Mouse (Mus musculus) midbrain, embryonic 13.5 days (tissue): ENCODE data around the gene Itga6. TPM values are rescaled to one million over a fixed set of nuclear protein-coding genes. Genes with fewer than 3 reads are reported as not detected.

Experiments used
- ATAC-seq: fragments of 200-750 bp; cut with Nextera tagmentation; 2 replicates; pipeline ENCODE4 v1.8.0; 2017; ENCODE audit warnings: mild to moderate bottlenecking, moderate TSS enrichment, moderate library complexity
- H3K27ac ChIP-seq: fragments of 300-500 bp; sonication (generic); 2 replicates; pipeline ENCODE4 v1.5.1; 2015; ENCODE audit warnings: inconsistent platforms, mild to moderate bottlenecking, moderate library complexity
- H3K27me3 ChIP-seq: fragments of 300-500 bp; sonication (generic); 2 replicates; pipeline ENCODE4 v1.6.1; 2015; ENCODE audit warnings: mild to moderate bottlenecking, inconsistent platforms
- H3K36me3 ChIP-seq: fragments of 300-500 bp; sonication (generic); 2 replicates; pipeline ENCODE4 v1.6.1; 2015; ENCODE audit warnings: mild to moderate bottlenecking, inconsistent platforms
- H3K4me1 ChIP-seq: fragments of 300-500 bp; sonication (generic); replicated peaks from 2 replicates; pipeline ENCODE4 v1.6.1; 2015; ENCODE audit warnings: inconsistent platforms
- H3K4me2 ChIP-seq: fragments of 300-500 bp; sonication (generic); replicated peaks from 2 replicates; pipeline ENCODE4 v1.6.1; 2015; ENCODE audit warnings: moderate library complexity, mild to moderate bottlenecking, inconsistent platforms
- H3K4me3 ChIP-seq: fragments of 300-500 bp; sonication (generic); replicated peaks from 2 replicates; pipeline ENCODE4 v1.5.1; 2015; ENCODE audit warnings: mild to moderate bottlenecking, inconsistent platforms
- H3K9ac ChIP-seq: fragments of 300-500 bp; sonication (generic); replicated peaks from 2 replicates; pipeline ENCODE4 v1.6.1; 2015; ENCODE audit warnings: mild to moderate bottlenecking, inconsistent platforms
- H3K9me3 ChIP-seq: fragments of 300-500 bp; sonication (generic); 2 replicates; pipeline ENCODE4 v1.6.1; 2016; ENCODE audit warnings: mild to moderate bottlenecking, inconsistent platforms
- WGBS: fragments of 180-500 bp; shearing (Covaris S2); methylation state at CpG from one replicate; pipeline ENCODE4 v1.1.7; 2015; 5-methylcytosine and 5-hydroxymethylcytosine counted together
- polyA plus RNA-seq: library from polyadenylated mRNA; unstranded; fragments of >200 nt; fragmentation: Nextera tagmentation; extraction: Ambion mirVana; gene quantifications from 2 replicates; pipeline ENCODE4 v1.2.1, GENCODE M21; 2015

Gene Itga6
- polyA plus RNA-seq, 1 experiment from 2014 or later, result 17.6 TPM

- Histone ChIP-seq H3K4me2 (no peak overlapping the region), H3K4me3 (no peak overlapping the region), H3K9ac (no peak overlapping the region), H3K27me3 (no peaks in the 10 kb centered on the region), H3K9me3 (no peaks in the 10 kb centered on the region), H3K36me3 (no peaks in the 10 kb centered on the region), H3K4me1 (no peaks in the 10 kb centered on the region), H3K27ac (no peak overlapping the region)
- 84% methylated on average over 6 of the region's 6 CpGs for WGBS
- no peak for ATAC-seq
Observed at GRCm38 (mm10) chr2:71767019-71767610, 21.7 kb downstream of the Itga6 start.

- H3K9me3 ChIP-seq, result no peaks in the 10 kb centered on the region
- 89% methylated on average over 4 of the region's 4 CpGs for WGBS
- no peak overlapping the region for H3K9ac ChIP-seq
- H3K4me2 ChIP-seq, result no peak overlapping the region
- ATAC-seq, result no peak
- peaks cover 15% of the 10 kb centered on the region for H3K4me1 ChIP-seq
- no peak overlapping the region for H3K4me3 ChIP-seq
- no peaks in the 10 kb centered on the region for H3K27me3 ChIP-seq
- H3K27ac ChIP-seq, result no peak overlapping the region
- no peaks in the 10 kb centered on the region for H3K36me3 ChIP-seq
Observed at GRCm38 (mm10) chr2:71771762-71772161, 26.3 kb downstream of the Itga6 start.

DNA sequence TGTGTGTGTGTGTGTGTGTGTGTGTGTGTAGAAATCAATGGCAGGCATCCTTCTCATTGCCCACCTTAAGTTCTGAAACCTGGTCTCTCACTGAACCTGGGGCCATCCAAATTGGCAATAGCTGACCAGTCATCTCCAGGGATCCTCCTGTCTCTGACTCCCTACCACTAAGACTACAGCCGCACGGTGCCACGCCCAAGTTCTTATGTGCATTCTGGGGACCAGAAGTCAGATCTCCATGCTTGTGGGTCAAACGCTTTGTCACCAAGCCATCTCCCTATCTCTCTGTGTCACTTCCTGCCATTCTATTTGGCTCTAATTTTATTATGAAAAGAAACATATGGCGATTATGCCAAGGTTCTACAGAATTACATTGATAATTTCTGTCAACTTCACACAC, 28.3 kb downstream of the Itga6 start:
- Histone ChIP-seq H3K4me1 (peaks cover 15% of the 10 kb centered on the region), H3K27me3 (no peaks in the 10 kb centered on the region), H3K9ac (no peak overlapping the region), H3K9me3 (no peaks in the 10 kb centered on the region), H3K27ac (no peak overlapping the region), H3K4me3 (no peak overlapping the region), H3K36me3 (no peaks in the 10 kb centered on the region), H3K4me2 (no peak overlapping the region)
- ATAC-seq, result no peak
- WGBS, result 96% methylated on average over 5 of the region's 5 CpGs

GRCm38 (mm10) chr2:71774246-71774951, 29.0 kb downstream of the Itga6 start:
- Histone ChIP-seq H3K9ac (no peak overlapping the region), H3K36me3 (no peaks in the 10 kb centered on the region), H3K27ac (no peak overlapping the region), H3K27me3 (no peaks in the 10 kb centered on the region), H3K4me3 (no peak overlapping the region), H3K4me1 (peaks cover 15% of the 10 kb centered on the region), H3K4me2 (peak overlapping the region; percentile 39; the same call in 1 of the 2 replicates), H3K9me3 (no peaks in the 10 kb centered on the region)
- 64% methylated on average over 10 of the region's 10 CpGs for WGBS
- no peak for ATAC-seq

GRCm38 (mm10) chr2:71775201-71775611, 29.8 kb downstream of the Itga6 start:
- H3K9me3 ChIP-seq, result no peaks in the 10 kb centered on the region

GRCm38 (mm10) chr2:71779266-71779888, 34.0 kb downstream of the Itga6 start:
- Histone ChIP-seq H3K4me3 (no peak overlapping the region), H3K36me3 (no peaks in the 10 kb centered on the region), H3K27ac (no peak overlapping the region), H3K4me2 (no peak overlapping the region), H3K27me3 (no peaks in the 10 kb centered on the region), H3K9me3 (no peaks in the 10 kb centered on the region), H3K4me1 (peaks cover 15% of the 10 kb centered on the region), H3K9ac (no peak overlapping the region)
- no peak for ATAC-seq
- WGBS, result 64% methylated on average over 5 of the region's 5 CpGs

More at GRCm38 (mm10) chr2:71775201-71775611, 29.8 kb downstream of the Itga6 start:
- 13% methylated on average over 9 of the region's 9 CpGs for WGBS
- peak overlapping the region; percentile 39 for H3K4me2 ChIP-seq
- H3K4me1 ChIP-seq, result peaks cover 15% of the 10 kb centered on the region
- no peaks in the 10 kb centered on the region for H3K36me3 ChIP-seq
- H3K4me3 ChIP-seq, result peak overlapping the region; percentile 13; the same call in 1 of the 2 replicates
- no peaks in the 10 kb centered on the region for H3K27me3 ChIP-seq
- H3K27ac ChIP-seq, result peak overlapping the region; percentile 32
- ATAC-seq, result 0 out of 2 replicates have a peak, but pooled peaks have one; percentile 43
- no peak overlapping the region for H3K9ac ChIP-seq

GRCm38 (mm10) chr2:71780016-71780415, 34.6 kb downstream of the Itga6 start:
- H3K4me2 ChIP-seq, result no peak overlapping the region
- no peak overlapping the region for H3K4me3 ChIP-seq

GRCm38 (mm10) chr2:71785260-71785659, 39.8 kb downstream of the Itga6 start:
- no peaks in the 10 kb centered on the region for H3K9me3 ChIP-seq
- peaks cover 25% of the 10 kb centered on the region for H3K27me3 ChIP-seq
- H3K9ac ChIP-seq, result no peak overlapping the region
- H3K4me1 ChIP-seq, result peaks cover 19% of the 10 kb centered on the region
- WGBS, result 89% methylated on average over 3 of the region's 3 CpGs
- H3K4me2 ChIP-seq, result no peak overlapping the region
- H3K27ac ChIP-seq, result no peak overlapping the region
- H3K4me3 ChIP-seq, result no peak overlapping the region
- no peaks in the 10 kb centered on the region for H3K36me3 ChIP-seq
- no peak for ATAC-seq

More at GRCm38 (mm10) chr2:71780016-71780415, 34.6 kb downstream of the Itga6 start:
- no peak overlapping the region for H3K27ac ChIP-seq
- H3K27me3 ChIP-seq, result peaks cover 6% of the 10 kb centered on the region
- 58% methylated on average over 6 of the region's 6 CpGs for WGBS
- H3K4me1 ChIP-seq, result peaks cover 9% of the 10 kb centered on the region
- ATAC-seq, result no peak
- H3K36me3 ChIP-seq, result no peaks in the 10 kb centered on the region
- H3K9me3 ChIP-seq, result no peaks in the 10 kb centered on the region
- no peak overlapping the region for H3K9ac ChIP-seq

DNA sequence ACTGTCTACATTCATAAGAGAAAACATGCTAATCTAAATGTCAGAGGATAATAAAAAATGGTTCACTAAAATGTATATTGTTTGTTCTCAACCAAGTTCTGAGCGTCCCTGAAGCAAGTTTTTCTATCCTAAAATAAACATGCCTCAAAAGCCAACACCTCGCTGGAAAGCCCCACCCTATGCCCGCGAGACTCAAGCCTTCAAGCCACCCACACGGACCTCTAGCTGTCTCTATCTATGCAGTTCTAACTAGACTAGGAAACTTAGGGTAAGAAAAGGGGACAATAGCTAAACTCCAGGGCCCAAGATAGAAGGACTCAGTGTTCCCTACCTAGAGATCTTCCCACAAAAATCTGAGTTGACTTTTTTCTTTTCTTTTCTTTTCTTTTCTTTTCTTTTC, 40.6 kb downstream of the Itga6 start:
- WGBS, result 54% methylated on average over 5 of the region's 5 CpGs
- Histone ChIP-seq H3K4me1 (peaks cover 19% of the 10 kb centered on the region), H3K27me3 (peaks cover 25% of the 10 kb centered on the region), H3K27ac (no peak overlapping the region), H3K4me2 (no peak overlapping the region; the same call in 1 of the 2 replicates), H3K9ac (no peak overlapping the region), H3K4me3 (peak overlapping the region; percentile 78; the same call in 1 of the 2 replicates), H3K36me3 (no peaks in the 10 kb centered on the region), H3K9me3 (no peaks in the 10 kb centered on the region)
- no peak for ATAC-seq

- Histone ChIP-seq H3K9ac (peak overlapping the region; percentile 80), H3K4me2 (peak overlapping the region; percentile 96), H3K27ac (peak overlapping the region; percentile 56), H3K27me3 (peaks cover 25% of the 10 kb centered on the region), H3K4me3 (peak overlapping the region; percentile 78), H3K9me3 (no peaks in the 10 kb centered on the region), H3K36me3 (no peaks in the 10 kb centered on the region), H3K4me1 (peaks cover 19% of the 10 kb centered on the region)
- 1% methylated on average over 56 of the region's 61 CpGs for WGBS
- peak; percentile 90 for ATAC-seq
Observed at GRCm38 (mm10) chr2:71786591-71787155, 41.3 kb downstream of the Itga6 start.

- H3K4me1 ChIP-seq, result peaks cover 19% of the 10 kb centered on the region
- H3K9ac ChIP-seq, result peak overlapping the region; percentile 80
- H3K27ac ChIP-seq, result peak overlapping the region; percentile 56
- WGBS, result under 1% methylated on average over 40 of the region's 40 CpGs
- no peaks in the 10 kb centered on the region for H3K9me3 ChIP-seq
- H3K4me3 ChIP-seq, result peak overlapping the region; percentile 78
- ATAC-seq, result peak; percentile 86
- peak overlapping the region; percentile 96 for H3K4me2 ChIP-seq
- peaks cover 25% of the 10 kb centered on the region for H3K27me3 ChIP-seq
- H3K36me3 ChIP-seq, result no peaks in the 10 kb centered on the region
Observed at GRCm38 (mm10) chr2:71787156-71787590, 41.8 kb downstream of the Itga6 start.
